Mouse (Mus musculus) cortical plate, adult 2 months (tissue): ENCODE measurements around the gene Kansl1l.

Source experiments
- CTCF ChIP-seq: fragments of 200-500 bp; IDR thresholded peaks from 2 replicates; pipeline ENCODE4 v1.5.1; 2011; ENCODE audit warnings: mild to moderate bottlenecking, control low read depth, low read length; ENCODE audit not compliant: insufficient read depth; ENCODE audit errors: extremely low read depth
- POLR2A ChIP-seq: fragments of 200-500 bp; IDR thresholded peaks from 2 replicates; pipeline ENCODE4 v1.6.1; 2011; ENCODE audit warnings: mild to moderate bottlenecking, low read length, control low read depth; ENCODE audit not compliant: insufficient read depth; ENCODE audit errors: extremely low read depth

DNA sequence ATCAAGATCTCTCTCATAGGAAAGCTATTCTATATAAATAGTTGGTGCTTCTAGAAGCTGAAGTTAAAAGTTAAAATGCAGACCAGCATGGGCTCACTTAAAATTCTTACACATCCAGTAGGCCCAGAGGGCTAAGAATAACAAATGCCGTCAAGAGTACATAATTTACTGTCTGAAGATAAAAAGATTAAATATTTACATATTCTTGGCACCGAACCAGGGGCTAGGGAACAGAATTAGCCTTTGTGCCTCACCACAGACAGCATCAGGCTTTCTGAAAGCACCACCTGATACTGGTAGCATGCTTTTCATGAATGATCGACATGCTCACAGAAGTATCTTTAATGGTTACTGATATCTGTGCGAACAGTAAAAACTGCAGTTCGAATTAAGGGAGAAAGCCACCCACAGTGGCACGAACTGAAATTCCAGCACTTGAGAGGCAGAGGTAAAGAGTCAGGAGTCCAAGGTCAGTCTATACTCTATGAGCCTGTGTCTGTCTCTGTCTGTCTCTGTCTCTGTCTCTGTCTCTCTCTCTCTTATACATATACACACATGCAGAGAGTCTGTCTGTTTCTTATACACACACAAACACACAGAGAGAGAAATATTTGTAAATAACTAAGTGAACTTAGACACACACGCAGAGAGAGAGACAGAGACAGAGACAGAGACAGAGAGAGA, 22.5 kb upstream of the Kansl1l start:
- TF ChIP-seq POLR2A (no peak), CTCF (no peak)
